Mouse (Mus musculus) lung, embryonic 16.5 days (tissue): ENCODE results near the gene Ninj2. TPM values are rescaled to one million over a fixed set of nuclear protein-coding genes. Genes with fewer than 3 reads are reported as not detected.

ENCODE experiments used
- ATAC-seq: fragments of 200-750 bp; cut with Nextera tagmentation; 2 replicates; pipeline ENCODE4 v1.8.0; 2017; ENCODE audit warnings: low read depth, mild to moderate bottlenecking, moderate library complexity
- H3K27ac ChIP-seq: fragments of 300-500 bp; sonication (generic); 2 replicates; pipeline ENCODE4 v1.5.1; 2014; ENCODE audit warnings: mild to moderate bottlenecking, control low read depth, low read length
- H3K27me3 ChIP-seq: fragments of 300-500 bp; sonication (generic); 2 replicates; pipeline ENCODE4 v1.6.1; 2014; ENCODE audit warnings: low read depth, low read length, mixed read lengths; ENCODE audit not compliant: control insufficient read depth, insufficient read depth
- H3K36me3 ChIP-seq: fragments of 300-500 bp; sonication (generic); 2 replicates; pipeline ENCODE4 v1.6.1; 2014; ENCODE audit warnings: low read length; ENCODE audit not compliant: control insufficient read depth, insufficient read depth
- H3K4me1 ChIP-seq: fragments of 300-500 bp; sonication (generic); replicated peaks from 2 replicates; pipeline ENCODE4 v1.6.1; 2014; ENCODE audit warnings: low read length, mixed read lengths; ENCODE audit not compliant: control insufficient read depth, insufficient read depth
- H3K4me2 ChIP-seq: fragments of 300-500 bp; sonication (generic); 2 replicates; pipeline ENCODE4 v1.6.1; 2014; ENCODE audit warnings: low read depth, low read length, control low read depth
- H3K4me3 ChIP-seq: fragments of 300-500 bp; sonication (generic); 2 replicates; pipeline ENCODE4 v1.5.1; 2014; ENCODE audit warnings: mild to moderate bottlenecking, low read length, control low read depth
- H3K9ac ChIP-seq: fragments of 300-500 bp; sonication (generic); 2 replicates; pipeline ENCODE4 v1.6.1; 2014; ENCODE audit warnings: low read length, control low read depth
- H3K9me3 ChIP-seq: fragments of 300-500 bp; sonication (generic); 2 replicates; pipeline ENCODE4 v1.6.1; 2016; ENCODE audit warnings: low read length; ENCODE audit not compliant: control insufficient read depth
- WGBS: fragments of 180-500 bp; shearing (Covaris S2); extraction: QIAGEN DNeasy Blood & Tissue Kit; methylation state at CpG from one replicate; pipeline ENCODE4 v1.1.7; 2014; 5-methylcytosine and 5-hydroxymethylcytosine counted together
- polyA plus RNA-seq: library from polyadenylated mRNA; unstranded; fragments of >200 nt; fragmentation: Nextera tagmentation; extraction: Ambion mirVana; gene quantifications from 2 replicates; pipeline ENCODE4 v1.2.1, GENCODE M21; 2015

Gene Ninj2
- polyA plus RNA-seq, 1 experiment from 2014 or later: 0.63 TPM

GRCm38 (mm10) chr6:120222669-120223068 is 129.5 kb downstream of the Ninj2 start:
- no peaks in the 10 kb centered on the region for H3K36me3 ChIP-seq
- no peaks in the 10 kb centered on the region for H3K9me3 ChIP-seq
- no peak overlapping the region for H3K27ac ChIP-seq
- ATAC-seq: no peak
- H3K27me3 ChIP-seq: no peaks in the 10 kb centered on the region
- 27% methylated on average over 6 of the region's 6 CpGs for whole genome bisulfite sequencing
- no peaks in the 10 kb centered on the region for H3K4me1 ChIP-seq
- H3K9ac ChIP-seq: no peak overlapping the region
- H3K4me3 ChIP-seq: no peak overlapping the region
- H3K4me2 ChIP-seq: no peak overlapping the region

- no peak for ATAC-seq
- 40% methylated on average over 6 of the region's 6 CpGs for WGBS
- no peaks in the 10 kb centered on the region for H3K27me3 ChIP-seq
- no peaks in the 10 kb centered on the region for H3K36me3 ChIP-seq
- H3K27ac ChIP-seq: no peak overlapping the region
- no peak overlapping the region for H3K4me2 ChIP-seq
- H3K9ac ChIP-seq: no peak overlapping the region
- no peak overlapping the region for H3K4me3 ChIP-seq
- no peaks in the 10 kb centered on the region for H3K9me3 ChIP-seq
- H3K4me1 ChIP-seq: no peaks in the 10 kb centered on the region
Observed at GRCm38 (mm10) chr6:120225355-120225754, 132.2 kb downstream of the Ninj2 start.

GRCm38 (mm10) chr6:120227068-120227467 is 133.9 kb downstream of the Ninj2 start:
- no peaks in the 10 kb centered on the region for H3K4me1 ChIP-seq
- H3K4me2 ChIP-seq: no peak overlapping the region
- H3K4me3 ChIP-seq: no peak overlapping the region
- no peak overlapping the region for H3K27ac ChIP-seq
- H3K9me3 ChIP-seq: no peaks in the 10 kb centered on the region
- no peak overlapping the region for H3K9ac ChIP-seq
- no peak for ATAC-seq
- H3K27me3 ChIP-seq: no peaks in the 10 kb centered on the region
- WGBS: 80% methylated on average over 7 of the region's 7 CpGs
- H3K36me3 ChIP-seq: no peaks in the 10 kb centered on the region

- Histone ChIP-seq H3K9ac (no peak overlapping the region), H3K27me3 (no peaks in the 10 kb centered on the region), H3K36me3 (no peaks in the 10 kb centered on the region), H3K27ac (no peak overlapping the region), H3K4me2 (no peak overlapping the region), H3K4me1 (no peaks in the 10 kb centered on the region), H3K4me3 (no peak overlapping the region), H3K9me3 (no peaks in the 10 kb centered on the region)
- whole genome bisulfite sequencing: 75% methylated on average over 7 of the region's 7 CpGs
- no peak for ATAC-seq
Observed at GRCm38 (mm10) chr6:120229806-120230205, 136.7 kb downstream of the Ninj2 start.

- Histone ChIP-seq H3K9ac (no peak overlapping the region), H3K27me3 (no peaks in the 10 kb centered on the region), H3K4me2 (no peak overlapping the region), H3K36me3 (no peaks in the 10 kb centered on the region), H3K4me1 (no peaks in the 10 kb centered on the region), H3K4me3 (no peak overlapping the region), H3K27ac (no peak overlapping the region), H3K9me3 (no peaks in the 10 kb centered on the region)
- ATAC-seq: no peak
- WGBS: 57% methylated on average over 1 of the region's 1 CpGs
Observed at GRCm38 (mm10) chr6:120230441-120230840, 137.3 kb downstream of the Ninj2 start.

- Histone ChIP-seq H3K27me3 (no peaks in the 10 kb centered on the region), H3K9ac (no peak overlapping the region), H3K4me1 (no peaks in the 10 kb centered on the region), H3K36me3 (no peaks in the 10 kb centered on the region), H3K9me3 (no peaks in the 10 kb centered on the region), H3K4me3 (no peak overlapping the region), H3K4me2 (no peak overlapping the region), H3K27ac (no peak overlapping the region)
- ATAC-seq: no peak
- WGBS: 87% methylated on average over 6 of the region's 6 CpGs
Observed at GRCm38 (mm10) chr6:120232885-120233284, 139.7 kb downstream of the Ninj2 start.

GRCm38 (mm10) chr6:120235874-120236273 is 142.7 kb downstream of the Ninj2 start:
- H3K4me1 ChIP-seq: no peaks in the 10 kb centered on the region
- 32% methylated on average over 7 of the region's 7 CpGs for WGBS

GRCm38 (mm10) chr6:120240461-120240860 is 147.3 kb downstream of the Ninj2 start:
- Histone ChIP-seq H3K9ac (no peak overlapping the region), H3K4me1 (no peaks in the 10 kb centered on the region), H3K9me3 (no peaks in the 10 kb centered on the region), H3K36me3 (no peaks in the 10 kb centered on the region), H3K4me2 (no peak overlapping the region), H3K4me3 (no peak overlapping the region), H3K27ac (no peak overlapping the region), H3K27me3 (no peaks in the 10 kb centered on the region)
- 63% methylated on average over 5 of the region's 5 CpGs for WGBS
- no peak for ATAC-seq

More at GRCm38 (mm10) chr6:120235874-120236273, 142.7 kb downstream of the Ninj2 start:
- Histone ChIP-seq H3K27ac (no peak overlapping the region), H3K9ac (no peak overlapping the region), H3K4me2 (no peak overlapping the region), H3K4me3 (no peak overlapping the region), H3K9me3 (no peaks in the 10 kb centered on the region), H3K36me3 (no peaks in the 10 kb centered on the region), H3K27me3 (no peaks in the 10 kb centered on the region)
- no peak for ATAC-seq

GRCm38 (mm10) chr6:120241453-120241852 is 148.3 kb downstream of the Ninj2 start:
- Histone ChIP-seq H3K4me3 (no peak overlapping the region), H3K36me3 (no peaks in the 10 kb centered on the region), H3K4me1 (no peaks in the 10 kb centered on the region), H3K4me2 (no peak overlapping the region), H3K9ac (no peak overlapping the region), H3K27ac (no peak overlapping the region), H3K9me3 (no peaks in the 10 kb centered on the region), H3K27me3 (no peaks in the 10 kb centered on the region)
- ATAC-seq: no peak
- WGBS: 78% methylated on average over 12 of the region's 12 CpGs

GRCm38 (mm10) chr6:120242530-120242929 is 149.4 kb downstream of the Ninj2 start:
- Histone ChIP-seq H3K27ac (no peak overlapping the region), H3K9ac (no peak overlapping the region), H3K36me3 (no peaks in the 10 kb centered on the region), H3K4me3 (no peak overlapping the region), H3K4me1 (no peaks in the 10 kb centered on the region), H3K4me2 (no peak overlapping the region), H3K27me3 (no peaks in the 10 kb centered on the region), H3K9me3 (no peaks in the 10 kb centered on the region)
- 56% methylated on average over 8 of the region's 8 CpGs for WGBS
- ATAC-seq: no peak
